Mouse (Mus musculus) lung, embryonic 16.5 days (tissue): ENCODE measurements at regions not wholly inside any gene's neighbourhood (a gene's known extent, or its start where the extent isn't known, plus 50 kb on each side); places are given as distances from the start of the nearest gene placed in this dataset.

Source experiments
- ATAC-seq: fragments of 200-750 bp; cut with Nextera tagmentation; 2 replicates; pipeline ENCODE4 v1.8.0; 2017; ENCODE audit warnings: low read depth, mild to moderate bottlenecking, moderate library complexity
- H3K27ac ChIP-seq: fragments of 300-500 bp; sonication (generic); 2 replicates; pipeline ENCODE4 v1.5.1; 2014; ENCODE audit warnings: mild to moderate bottlenecking, control low read depth, low read length
- H3K27me3 ChIP-seq: fragments of 300-500 bp; sonication (generic); 2 replicates; pipeline ENCODE4 v1.6.1; 2014; ENCODE audit warnings: low read depth, low read length, mixed read lengths; ENCODE audit not compliant: control insufficient read depth, insufficient read depth
- H3K36me3 ChIP-seq: fragments of 300-500 bp; sonication (generic); 2 replicates; pipeline ENCODE4 v1.6.1; 2014; ENCODE audit warnings: low read length; ENCODE audit not compliant: control insufficient read depth, insufficient read depth
- H3K4me1 ChIP-seq: fragments of 300-500 bp; sonication (generic); replicated peaks from 2 replicates; pipeline ENCODE4 v1.6.1; 2014; ENCODE audit warnings: low read length, mixed read lengths; ENCODE audit not compliant: control insufficient read depth, insufficient read depth
- H3K4me2 ChIP-seq: fragments of 300-500 bp; sonication (generic); 2 replicates; pipeline ENCODE4 v1.6.1; 2014; ENCODE audit warnings: low read depth, low read length, control low read depth
- H3K4me3 ChIP-seq: fragments of 300-500 bp; sonication (generic); 2 replicates; pipeline ENCODE4 v1.5.1; 2014; ENCODE audit warnings: mild to moderate bottlenecking, low read length, control low read depth
- H3K9ac ChIP-seq: fragments of 300-500 bp; sonication (generic); 2 replicates; pipeline ENCODE4 v1.6.1; 2014; ENCODE audit warnings: low read length, control low read depth
- H3K9me3 ChIP-seq: fragments of 300-500 bp; sonication (generic); 2 replicates; pipeline ENCODE4 v1.6.1; 2016; ENCODE audit warnings: low read length; ENCODE audit not compliant: control insufficient read depth
- WGBS: fragments of 180-500 bp; shearing (Covaris S2); extraction: QIAGEN DNeasy Blood & Tissue Kit; methylation state at CpG from one replicate; pipeline ENCODE4 v1.1.7; 2014; 5-methylcytosine and 5-hydroxymethylcytosine counted together

- Histone ChIP-seq H3K4me3 (no peak overlapping the region), H3K9me3 (no peaks in the 10 kb centered on the region), H3K27ac (peak overlapping the region; percentile 59), H3K36me3 (no peaks in the 10 kb centered on the region), H3K9ac (no peak overlapping the region), H3K27me3 (no peaks in the 10 kb centered on the region), H3K4me1 (peaks cover 16% of the 10 kb centered on the region), H3K4me2 (no peak overlapping the region)
- WGBS, result 22% methylated on average over 2 of the region's 2 CpGs
- ATAC-seq, result peak; percentile 85
Observed at GRCm38 (mm10) chr13:28311248-28311647, 53.9 kb downstream of the Gm11361 start.

GRCm38 (mm10) chr13:28311658-28312057, 54.3 kb downstream of the Gm11361 start:
- Histone ChIP-seq H3K4me1 (peaks cover 16% of the 10 kb centered on the region), H3K27ac (peak overlapping the region; percentile 52), H3K36me3 (no peaks in the 10 kb centered on the region), H3K9me3 (no peaks in the 10 kb centered on the region), H3K4me2 (peak overlapping the region; percentile 11; the same call in 1 of the 2 replicates), H3K27me3 (no peaks in the 10 kb centered on the region), H3K4me3 (no peak overlapping the region), H3K9ac (no peak overlapping the region)
- ATAC-seq, result peak; percentile 64
- WGBS, result 30% methylated on average over 2 of the region's 2 CpGs

GRCm38 (mm10) chr13:28312090-28312489, 54.8 kb downstream of the Gm11361 start:
- H3K9me3 ChIP-seq, result no peaks in the 10 kb centered on the region
- H3K27ac ChIP-seq, result peak overlapping the region; percentile 52
- H3K4me1 ChIP-seq, result peaks cover 16% of the 10 kb centered on the region
- H3K9ac ChIP-seq, result no peak overlapping the region
- H3K27me3 ChIP-seq, result no peaks in the 10 kb centered on the region
- no peaks in the 10 kb centered on the region for H3K36me3 ChIP-seq
- WGBS, result 26% methylated on average over 6 of the region's 6 CpGs
- H3K4me3 ChIP-seq, result no peak overlapping the region
- ATAC-seq, result peak; percentile 64
- peak overlapping the region; percentile 11; the same call in 1 of the 2 replicates for H3K4me2 ChIP-seq

GRCm38 (mm10) chr13:28313459-28313858, 56.1 kb downstream of the Gm11361 start:
- no peaks in the 10 kb centered on the region for H3K9me3 ChIP-seq
- no peak overlapping the region for H3K4me2 ChIP-seq
- no peak for ATAC-seq
- no peaks in the 10 kb centered on the region for H3K36me3 ChIP-seq
- no peak overlapping the region for H3K27ac ChIP-seq
- peaks cover 19% of the 10 kb centered on the region for H3K4me1 ChIP-seq
- H3K9ac ChIP-seq, result no peak overlapping the region
- no peak overlapping the region for H3K4me3 ChIP-seq
- 70% methylated on average over 1 of the region's 1 CpGs for WGBS
- no peaks in the 10 kb centered on the region for H3K27me3 ChIP-seq

GRCm38 (mm10) chr13:28314997-28315396, 57.7 kb downstream of the Gm11361 start:
- no peak overlapping the region for H3K9ac ChIP-seq
- no peak for ATAC-seq
- 58% methylated on average over 5 of the region's 5 CpGs for WGBS
- no peaks in the 10 kb centered on the region for H3K36me3 ChIP-seq
- H3K9me3 ChIP-seq, result no peaks in the 10 kb centered on the region
- no peak overlapping the region for H3K4me3 ChIP-seq
- H3K27ac ChIP-seq, result no peak overlapping the region
- H3K4me1 ChIP-seq, result peaks cover 19% of the 10 kb centered on the region
- H3K4me2 ChIP-seq, result no peak overlapping the region
- no peaks in the 10 kb centered on the region for H3K27me3 ChIP-seq
